Mouse (Mus musculus) midbrain, embryonic 12.5 days (tissue): ENCODE data around the gene Vmn2r19. TPM values are rescaled to one million over a fixed set of nuclear protein-coding genes. Genes with fewer than 3 reads are reported as not detected.

Source experiments
- ATAC-seq: fragments of 200-750 bp; cut with Nextera tagmentation; 2 replicates; pipeline ENCODE4 v1.8.0; 2017; ENCODE audit warnings: low read depth, moderate TSS enrichment, moderate library complexity; ENCODE audit not compliant: low FRiP score
- H3K27ac ChIP-seq: fragments of 300-500 bp; sonication (generic); replicated peaks from 2 replicates; pipeline ENCODE4 v1.5.1; 2016; ENCODE audit warnings: mild to moderate bottlenecking
- H3K27me3 ChIP-seq: fragments of 300-500 bp; sonication (generic); 2 replicates; pipeline ENCODE4 v1.6.1; 2016; ENCODE audit warnings: mild to moderate bottlenecking
- H3K36me3 ChIP-seq: fragments of 300-500 bp; sonication (generic); 2 replicates; pipeline ENCODE4 v1.6.1; 2016
- H3K4me1 ChIP-seq: fragments of 300-500 bp; sonication (generic); 2 replicates; pipeline ENCODE4 v1.6.1; 2016
- H3K4me2 ChIP-seq: fragments of 300-500 bp; sonication (generic); replicated peaks from 2 replicates; pipeline ENCODE4 v1.6.1; 2016; ENCODE audit warnings: mild to moderate bottlenecking, moderate library complexity
- H3K4me3 ChIP-seq: fragments of 300-500 bp; sonication (generic); 2 replicates; pipeline ENCODE4 v1.5.1; 2016; ENCODE audit warnings: mild to moderate bottlenecking
- H3K9ac ChIP-seq: fragments of 300-500 bp; sonication (generic); replicated peaks from 2 replicates; pipeline ENCODE4 v1.6.1; 2016; ENCODE audit warnings: mild to moderate bottlenecking, moderate library complexity
- H3K9me3 ChIP-seq: fragments of 300-500 bp; sonication (generic); 2 replicates; pipeline ENCODE4 v1.6.1; 2016; ENCODE audit warnings: mild to moderate bottlenecking
- WGBS: fragments of 180-500 bp; shearing (Covaris S2); methylation state at CpG from one replicate; pipeline ENCODE4 v1.1.7; 2016; 5-methylcytosine and 5-hydroxymethylcytosine counted together
- polyA plus RNA-seq: library from polyadenylated mRNA; unstranded; fragments of >200 nt; fragmentation: Nextera tagmentation; extraction: Ambion mirVana; gene quantifications from 2 replicates; pipeline ENCODE4 v1.2.1, GENCODE M21; 2016

The Vmn2r19 gene
- not detected in 2 replicates for polyA plus RNA-seq

DNA sequence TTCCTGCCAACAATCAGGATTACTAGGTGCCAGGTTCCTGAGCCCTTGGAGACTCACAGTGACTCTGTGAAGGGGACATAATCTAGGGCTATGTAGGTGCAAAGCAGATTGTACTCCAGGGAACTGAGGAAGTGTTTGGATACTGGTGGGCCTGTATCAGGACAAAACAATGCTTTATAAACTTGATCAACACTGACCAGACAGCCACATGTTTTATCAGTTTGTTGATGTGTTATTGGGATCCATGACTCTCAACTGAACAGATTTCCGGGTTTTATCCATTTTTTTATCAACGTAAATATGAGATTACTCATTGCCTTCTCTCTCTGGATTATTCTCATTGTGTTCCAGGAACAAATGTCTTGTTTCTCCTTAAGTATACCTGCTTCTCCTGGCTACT is at the start of gene Vmn2r19:
Vmn2r19 (plus strand) TSS at position 301 of the 400 bp plus-strand sequence.
- Histone ChIP-seq H3K9ac (no peak within 1 kb of the TSS), H3K27me3 (no peaks in the 10 kb centered on the region), H3K4me2 (no peak within 1 kb of the TSS), H3K4me3 (no peak within 1 kb of the TSS), H3K36me3 (no peaks in the 10 kb centered on the region), H3K4me1 (no peaks in the 10 kb centered on the region), H3K9me3 (no peaks in the 10 kb centered on the region), H3K27ac (no peak within 1 kb of the TSS)
- ATAC-seq = no peak
- 92% methylated on average over 2 of the region's 2 CpGs for WGBS

DNA sequence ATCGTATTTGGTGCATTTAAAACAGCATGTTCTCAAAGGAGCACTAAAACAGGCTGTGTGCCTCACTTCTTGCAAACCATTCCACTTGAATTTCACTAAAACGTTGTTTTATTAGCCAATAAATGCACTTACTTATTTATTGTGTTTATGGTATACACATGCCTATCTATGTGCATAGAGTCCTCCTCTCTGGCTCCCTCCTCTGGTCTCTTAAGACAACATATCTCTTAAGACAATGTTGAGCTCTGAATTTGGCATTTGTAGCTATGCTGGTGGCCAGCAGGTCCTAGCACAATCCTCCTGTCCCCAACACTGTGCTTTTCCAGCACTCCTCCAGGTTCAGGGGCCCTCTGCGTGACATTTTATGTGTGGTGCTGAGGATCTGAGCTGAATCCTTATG is 49.2 kb upstream of the Vmn2r19 start:
- 82% methylated on average over 3 of the region's 3 CpGs for WGBS
- H3K9me3 ChIP-seq = no peaks in the 10 kb centered on the region
- H3K36me3 ChIP-seq = no peaks in the 10 kb centered on the region
- ATAC-seq = no peak
- no peak overlapping the region for H3K4me2 ChIP-seq
- H3K27me3 ChIP-seq = no peaks in the 10 kb centered on the region
- no peak overlapping the region for H3K27ac ChIP-seq
- no peaks in the 10 kb centered on the region for H3K4me1 ChIP-seq
- H3K9ac ChIP-seq = no peak overlapping the region
- H3K4me3 ChIP-seq = no peak overlapping the region

DNA sequence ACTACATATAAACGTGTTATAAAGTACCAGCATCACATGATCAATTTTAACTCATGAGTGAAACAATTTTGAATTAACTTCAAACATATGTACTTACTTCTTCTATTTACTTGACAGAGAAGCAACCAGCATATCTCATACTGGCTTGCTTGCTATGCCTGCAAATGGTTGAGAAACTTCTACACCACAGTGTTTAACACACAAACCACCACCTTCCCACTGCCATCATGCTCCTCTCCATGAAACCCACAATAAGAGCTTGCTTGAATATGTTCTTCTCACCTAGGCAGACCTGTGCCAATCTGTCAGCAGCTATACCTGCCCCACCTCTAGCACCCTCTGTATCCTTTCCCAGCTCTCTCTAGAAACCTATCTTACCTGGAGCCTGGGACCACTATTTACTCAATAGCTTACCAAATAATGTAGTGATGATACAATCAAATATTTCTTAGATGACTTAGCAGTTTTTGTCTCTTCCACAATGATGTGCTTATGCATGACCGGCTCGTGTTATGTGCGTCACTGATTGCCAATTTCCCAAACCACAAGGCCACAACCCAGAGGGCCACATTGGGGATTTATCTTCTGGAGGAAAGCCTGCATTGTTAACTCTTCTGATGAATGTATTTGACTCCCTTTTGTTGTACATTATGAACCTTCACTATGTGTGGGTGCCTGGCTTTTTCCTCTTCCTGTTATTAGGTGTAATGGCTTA is 48.1 kb upstream of the Vmn2r19 start:
- 85% methylated on average over 4 of the region's 4 CpGs for WGBS
- Histone ChIP-seq H3K4me1 (no peaks in the 10 kb centered on the region), H3K9ac (no peak overlapping the region), H3K27ac (no peak overlapping the region), H3K4me3 (no peak overlapping the region), H3K9me3 (no peaks in the 10 kb centered on the region), H3K4me2 (no peak overlapping the region), H3K27me3 (no peaks in the 10 kb centered on the region), H3K36me3 (no peaks in the 10 kb centered on the region)
- no peak for ATAC-seq

DNA sequence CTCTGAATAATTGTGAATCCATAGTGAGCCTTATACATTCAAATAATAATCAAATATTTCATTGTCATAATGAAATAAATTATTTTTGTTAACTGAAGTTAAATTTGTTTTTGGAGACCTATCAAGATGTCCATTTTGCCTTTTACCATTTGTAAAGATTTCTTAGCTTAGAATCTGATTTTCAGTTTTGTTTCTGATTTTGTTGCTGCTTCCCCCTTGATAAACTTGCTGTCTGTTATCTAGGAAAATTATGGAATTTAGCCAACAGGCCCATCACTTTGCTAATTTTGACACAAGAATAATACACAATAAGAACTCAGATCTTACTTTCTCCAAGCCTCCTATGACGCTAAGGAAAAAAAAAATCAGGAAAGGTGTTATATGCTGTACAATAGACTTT is 47.3 kb upstream of the Vmn2r19 start:
- H3K9me3 ChIP-seq = no peaks in the 10 kb centered on the region
- ATAC-seq = no peak
- no peaks in the 10 kb centered on the region for H3K36me3 ChIP-seq
- WGBS = 95% methylated on average over 1 of the region's 1 CpGs
- H3K27ac ChIP-seq = no peak overlapping the region
- no peak overlapping the region for H3K4me2 ChIP-seq
- no peak overlapping the region for H3K9ac ChIP-seq
- no peak overlapping the region for H3K4me3 ChIP-seq
- H3K27me3 ChIP-seq = no peaks in the 10 kb centered on the region
- H3K4me1 ChIP-seq = no peaks in the 10 kb centered on the region

DNA sequence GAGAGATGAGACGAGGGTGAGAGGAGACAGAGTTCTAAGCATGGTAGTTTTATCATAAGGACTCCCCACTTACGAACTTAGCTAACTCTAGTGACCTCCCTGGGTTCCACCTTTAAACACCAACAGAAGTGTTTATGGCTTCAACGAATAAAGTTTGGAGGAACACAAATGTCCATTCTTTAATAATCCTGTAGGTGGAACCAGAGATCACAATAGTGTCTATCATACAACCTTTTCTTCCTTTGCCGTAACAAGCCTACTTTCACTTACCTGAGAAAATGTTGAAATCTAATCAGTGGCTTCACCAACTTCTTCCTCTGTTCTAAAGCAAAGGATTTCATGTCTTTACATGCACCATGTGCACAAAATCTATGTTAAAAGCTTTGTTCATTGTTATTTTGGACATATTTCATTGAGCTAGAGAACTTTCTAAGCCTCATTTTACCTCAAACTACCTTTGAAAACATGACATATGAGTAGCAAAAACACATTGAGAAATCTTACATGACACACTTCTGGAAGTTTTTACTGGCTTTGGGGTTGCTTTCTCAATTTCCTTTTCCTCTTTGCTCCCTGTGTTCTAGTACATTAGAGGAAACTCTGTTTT is 46.5 kb upstream of the Vmn2r19 start, which contains the start of gene Clec4d:
Clec4d (plus strand) TSS at position 557 of the 607 bp plus-strand sequence.
- 82% methylated on average over 4 of the region's 4 CpGs for WGBS
- Histone ChIP-seq H3K27ac (no peak within 1 kb of the TSS), H3K36me3 (no peaks in the 10 kb centered on the region), H3K9ac (no peak within 1 kb of the TSS), H3K4me1 (no peaks in the 10 kb centered on the region), H3K4me2 (no peak within 1 kb of the TSS), H3K4me3 (no peak within 1 kb of the TSS), H3K27me3 (no peaks in the 10 kb centered on the region), H3K9me3 (no peaks in the 10 kb centered on the region)
- no peak for ATAC-seq

DNA sequence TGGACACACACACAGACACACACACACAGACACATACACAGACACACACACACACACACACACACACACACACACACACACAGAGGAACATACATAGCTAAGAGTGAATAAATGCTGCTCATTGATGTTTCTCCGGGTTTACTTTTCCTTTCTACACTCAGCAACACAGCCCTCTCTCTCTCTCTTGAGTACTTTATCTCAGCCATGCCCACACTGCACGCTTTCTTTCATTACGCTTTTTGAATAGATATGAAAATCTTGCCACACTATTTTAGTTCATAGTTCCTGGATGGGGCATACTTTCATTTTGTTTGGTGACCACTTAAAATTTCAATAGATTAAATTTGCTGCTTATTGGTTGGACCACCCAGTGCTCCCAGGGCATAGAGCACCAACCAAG is 43.9 kb upstream of the Vmn2r19 start:
- Histone ChIP-seq H3K4me3 (no peak overlapping the region), H3K27me3 (no peaks in the 10 kb centered on the region), H3K9ac (no peak overlapping the region), H3K9me3 (no peaks in the 10 kb centered on the region), H3K4me1 (no peaks in the 10 kb centered on the region), H3K27ac (no peak overlapping the region), H3K4me2 (no peak overlapping the region), H3K36me3 (no peaks in the 10 kb centered on the region)
- 93% methylated on average over 3 of the region's 3 CpGs for WGBS
- peak; percentile 16; the same call in 1 of the 2 replicates for ATAC-seq

DNA sequence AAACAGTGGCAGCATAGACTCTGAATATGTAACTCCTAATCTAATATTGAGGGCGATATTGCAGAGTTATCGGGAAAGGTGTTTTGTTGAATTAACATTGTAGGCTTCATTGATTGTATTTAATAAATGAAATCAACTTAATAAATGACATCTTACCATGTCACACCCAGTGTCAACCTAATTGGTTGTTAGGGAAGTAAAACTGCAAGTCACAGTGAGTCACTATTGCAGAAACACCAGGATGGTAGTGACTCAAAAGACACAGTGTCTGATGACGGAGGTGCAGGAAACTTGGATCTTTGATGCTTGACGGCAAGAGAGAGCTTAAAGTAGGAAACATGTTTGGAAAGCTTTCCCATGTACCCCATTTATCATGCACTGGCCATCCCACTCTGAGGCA is 42.3 kb upstream of the Vmn2r19 start:
- H3K27ac ChIP-seq = no peak overlapping the region
- H3K4me3 ChIP-seq = no peak overlapping the region
- H3K4me2 ChIP-seq = no peak overlapping the region
- no peaks in the 10 kb centered on the region for H3K4me1 ChIP-seq
- no peak overlapping the region for H3K9ac ChIP-seq
- H3K9me3 ChIP-seq = no peaks in the 10 kb centered on the region
- WGBS = 95% methylated on average over 4 of the region's 4 CpGs
- no peaks in the 10 kb centered on the region for H3K27me3 ChIP-seq
- H3K36me3 ChIP-seq = no peaks in the 10 kb centered on the region
- no peak for ATAC-seq

DNA sequence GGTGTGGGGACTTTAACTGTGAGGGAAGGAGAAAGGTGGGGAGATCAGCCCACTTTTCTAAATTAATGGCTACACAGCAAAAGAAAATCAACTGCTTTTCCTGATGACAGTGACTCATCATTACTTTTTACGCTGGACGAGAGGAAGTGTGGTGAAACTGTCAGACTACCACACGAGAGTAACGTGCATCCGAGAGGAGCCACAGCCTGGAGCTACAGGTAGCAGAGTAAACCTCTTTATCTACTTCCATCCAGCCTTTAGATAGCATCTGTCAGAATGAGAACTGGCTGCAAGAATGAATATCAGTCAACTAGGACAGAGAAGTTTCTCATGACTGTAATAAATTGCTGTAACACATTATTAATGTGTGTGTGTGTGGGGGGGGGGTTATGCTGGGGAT is 41.2 kb upstream of the Vmn2r19 start:
- H3K36me3 ChIP-seq = no peaks in the 10 kb centered on the region
- H3K9me3 ChIP-seq = no peaks in the 10 kb centered on the region
- no peak overlapping the region for H3K27ac ChIP-seq
- ATAC-seq = no peak
- H3K9ac ChIP-seq = no peak overlapping the region
- H3K4me2 ChIP-seq = no peak overlapping the region
- H3K27me3 ChIP-seq = no peaks in the 10 kb centered on the region
- 95% methylated on average over 5 of the region's 5 CpGs for WGBS
- no peak overlapping the region for H3K4me3 ChIP-seq
- no peaks in the 10 kb centered on the region for H3K4me1 ChIP-seq

DNA sequence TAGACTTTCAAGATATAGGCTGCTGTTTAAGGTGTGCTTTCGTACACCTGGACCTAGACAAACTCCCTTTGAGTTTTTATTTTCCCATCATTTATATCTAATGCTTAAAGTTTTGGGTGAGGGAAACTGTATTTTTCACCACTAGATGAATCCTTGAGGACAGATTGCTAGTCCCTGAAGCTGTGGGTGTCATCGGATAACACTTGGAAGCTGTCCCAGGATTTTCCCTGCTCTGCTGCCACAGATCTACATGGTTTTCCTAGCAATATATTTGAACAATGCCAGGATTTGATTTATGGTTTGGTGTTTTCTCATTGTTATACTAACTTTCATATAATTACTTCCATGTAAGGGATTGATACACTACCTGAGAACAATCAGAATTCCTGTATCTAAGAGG is 28.7 kb upstream of the Vmn2r19 start:
- H3K27me3 ChIP-seq = no peaks in the 10 kb centered on the region
- 84% methylated on average over 2 of the region's 2 CpGs for WGBS
- no peaks in the 10 kb centered on the region for H3K9me3 ChIP-seq
- H3K4me1 ChIP-seq = no peaks in the 10 kb centered on the region
- no peak overlapping the region for H3K9ac ChIP-seq
- no peak overlapping the region for H3K27ac ChIP-seq
- ATAC-seq = no peak
- no peak overlapping the region for H3K4me2 ChIP-seq
- no peaks in the 10 kb centered on the region for H3K36me3 ChIP-seq
- no peak overlapping the region for H3K4me3 ChIP-seq

DNA sequence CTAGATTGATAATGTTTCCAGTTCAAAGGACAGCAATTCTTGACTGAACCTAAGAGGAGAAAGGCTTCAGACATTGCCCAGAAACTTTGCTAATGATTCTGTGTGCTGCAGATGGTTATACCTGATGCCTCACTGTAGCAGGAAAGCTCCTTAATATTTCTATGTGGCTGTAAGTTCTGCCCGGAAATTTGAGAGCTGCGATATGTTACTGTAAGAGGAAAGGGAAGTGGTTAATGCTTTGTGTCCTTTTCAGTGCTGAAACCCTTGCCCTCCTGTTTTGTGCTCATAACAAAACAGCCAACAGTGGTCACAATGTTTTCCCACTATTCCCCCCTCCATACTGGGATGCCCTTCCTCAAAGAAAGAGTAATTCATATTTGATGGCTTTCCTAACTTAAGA is 21.8 kb upstream of the Vmn2r19 start:
- no peaks in the 10 kb centered on the region for H3K36me3 ChIP-seq
- no peaks in the 10 kb centered on the region for H3K4me1 ChIP-seq
- no peaks in the 10 kb centered on the region for H3K27me3 ChIP-seq
- no peak for ATAC-seq
- no peak overlapping the region for H3K4me2 ChIP-seq
- H3K4me3 ChIP-seq = no peak overlapping the region
- no peaks in the 10 kb centered on the region for H3K9me3 ChIP-seq
- WGBS = 91% methylated on average over 2 of the region's 2 CpGs
- H3K9ac ChIP-seq = no peak overlapping the region
- H3K27ac ChIP-seq = no peak overlapping the region

DNA sequence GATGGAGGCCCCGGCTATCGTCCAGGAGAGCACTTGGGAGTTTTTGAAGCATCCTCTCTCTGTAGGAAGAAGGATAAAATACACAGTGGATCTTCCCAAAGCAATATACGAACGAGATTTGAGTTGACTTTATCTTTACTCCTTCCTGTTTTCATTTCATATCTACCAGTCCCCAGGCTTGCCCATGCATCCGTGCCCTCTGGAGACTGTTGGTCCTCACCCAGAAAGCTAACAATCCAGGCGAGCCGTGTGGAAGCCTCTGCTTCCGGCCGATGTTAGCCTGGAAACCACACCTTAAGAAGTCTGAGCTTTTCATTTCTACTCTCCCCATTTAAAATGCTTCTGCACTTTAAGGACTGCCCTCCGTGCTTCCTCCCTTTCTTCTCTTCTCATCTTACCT is 19.2 kb upstream of the Vmn2r19 start:
- Histone ChIP-seq H3K9me3 (no peaks in the 10 kb centered on the region), H3K9ac (no peak overlapping the region), H3K4me1 (no peaks in the 10 kb centered on the region), H3K27me3 (no peaks in the 10 kb centered on the region), H3K36me3 (no peaks in the 10 kb centered on the region), H3K4me2 (no peak overlapping the region), H3K4me3 (no peak overlapping the region), H3K27ac (no peak overlapping the region)
- 84% methylated on average over 10 of the region's 10 CpGs for WGBS
- ATAC-seq = no peak

DNA sequence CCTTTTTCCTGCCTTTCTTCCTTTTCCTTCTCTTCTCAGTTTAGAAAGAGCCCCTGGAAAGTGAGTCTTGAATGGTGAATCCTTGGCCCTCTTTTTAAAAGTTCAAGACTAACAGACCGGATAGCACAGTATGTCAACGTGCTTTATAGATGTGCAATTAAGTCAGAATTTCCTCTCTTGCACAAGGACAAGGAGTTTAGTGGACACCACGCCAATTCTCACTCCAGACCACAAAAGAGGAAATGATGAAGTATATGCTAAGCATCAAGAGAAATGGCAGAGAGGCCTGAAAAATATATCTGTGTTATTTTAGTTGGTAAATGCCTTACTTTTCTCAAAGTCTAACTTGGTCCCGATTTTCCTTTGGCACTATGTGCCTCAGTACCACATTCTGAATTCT is 18.4 kb upstream of the Vmn2r19 start, which contains the start of gene Clec4e:
Clec4e (minus strand) TSS at position 118 of the 400 bp plus-strand sequence.
- Histone ChIP-seq H3K27ac (no peak within 1 kb of the TSS), H3K36me3 (no peaks in the 10 kb centered on the region), H3K4me2 (no peak within 1 kb of the TSS), H3K4me3 (no peak within 1 kb of the TSS), H3K27me3 (no peaks in the 10 kb centered on the region), H3K9ac (no peak within 1 kb of the TSS), H3K9me3 (no peaks in the 10 kb centered on the region), H3K4me1 (no peaks in the 10 kb centered on the region)
- ATAC-seq = no peak
- 82% methylated on average over 4 of the region's 4 CpGs for WGBS
